Mouse (Mus musculus): Measurements from ENCODE around the gene BC052040. TPM values are rescaled to one million over a fixed set of nuclear protein-coding genes. Genes with fewer than 3 reads are reported as not detected.

BC052040 gene
- total RNA-seq, 1 experiment: 7.9 TPM

- no peak for DNase-seq (ENCODE audit: low read depth, low spot score)
- Histone ChIP-seq H3K4me3 (ENCODE audit: insufficient read depth in 1 of 2, low read depth in 1 of 2, low read length in 2 of 2, poor library complexity in 1 of 2, severe bottlenecking in 1 of 2) (no peak overlapping the region), H3K4me1 (ENCODE audit: control insufficient read depth in 2 of 2, insufficient read depth in 2 of 2, low read length in 2 of 2, poor library complexity in 1 of 2) (no peaks in the 10 kb centered on the region; a peak in 1 of 4 replicates), H3K9me3 (ENCODE audit: control insufficient read depth, insufficient read depth, low read depth, low read length) (no peaks in the 10 kb centered on the region), H3K9ac (ENCODE audit: insufficient read depth, low read depth, low read length, poor library complexity, severe bottlenecking) (no peak overlapping the region), H3K36me3 (ENCODE audit: control insufficient read depth, insufficient read depth, low read length, poor library complexity, severe bottlenecking) (no peaks in the 10 kb centered on the region), H3K27ac (ENCODE audit: insufficient read depth, low read depth, low read length, poor library complexity, severe bottlenecking) (no peak overlapping the region)
- in situ Hi-C loops (cut with MboI; ENCODE audit: low sequenced_read_pairs in 2 of 2, unreplicated experiment in 2 of 2): no loop called here
- TF ChIP-seq ZC3H11A (IDR thresholded peaks at IDR 0.05; ENCODE audit: borderline replicate concordance, low read depth, low read length) (no peak), HCFC1 (IDR thresholded peaks at IDR 0.05; ENCODE audit: borderline replicate concordance, insufficient read depth, low read length) (no peak), CHD2 (IDR thresholded peaks at IDR 0.05; ENCODE audit: low read depth, low read length) (no peak), ZNF384 (IDR thresholded peaks at IDR 0.05; ENCODE audit: low read depth, low read length) (no peak), MAFK (IDR thresholded peaks at IDR 0.05; ENCODE audit: insufficient read depth, low read depth, low read length) (no peak)
These were observed 183.2 kb downstream of the BC052040 start for GRCm38 (mm10) chr2:115764595-115765305.

GRCm38 (mm10) chr2:115769597-115770305, 188.2 kb downstream of the BC052040 start:
- no peak overlapping the region for H3K9ac ChIP-seq (ENCODE audit: insufficient read depth, low read depth, low read length, poor library complexity, severe bottlenecking)
- no peak for TF ChIP-seq MAFK (IDR thresholded peaks at IDR 0.05; ENCODE audit: insufficient read depth, low read depth, low read length)
- TF ChIP-seq HCFC1 (IDR thresholded peaks at IDR 0.05; ENCODE audit: borderline replicate concordance, insufficient read depth, low read length): no peak
- TF ChIP-seq ZC3H11A (IDR thresholded peaks at IDR 0.05; ENCODE audit: borderline replicate concordance, low read depth, low read length): no peak
- TF ChIP-seq CHD2 (IDR thresholded peaks at IDR 0.05; ENCODE audit: low read depth, low read length): no peak
- TF ChIP-seq ZNF384 (IDR thresholded peaks at IDR 0.05; ENCODE audit: low read depth, low read length): no peak
- in situ Hi-C loops (cut with MboI; ENCODE audit: low sequenced_read_pairs in 2 of 2, unreplicated experiment in 2 of 2): no loop called here
- H3K9me3 ChIP-seq (ENCODE audit: control insufficient read depth, insufficient read depth, low read depth, low read length): no peaks in the 10 kb centered on the region
- no peak for DNase-seq (ENCODE audit: low read depth, low spot score)
- H3K4me1 ChIP-seq (ENCODE audit: control insufficient read depth in 2 of 2, insufficient read depth in 2 of 2, low read length in 2 of 2, poor library complexity in 1 of 2): no peaks in the 10 kb centered on the region; a peak in 1 of 4 replicates
- no peak overlapping the region for H3K4me3 ChIP-seq (ENCODE audit: insufficient read depth in 1 of 2, low read depth in 1 of 2, low read length in 2 of 2, poor library complexity in 1 of 2, severe bottlenecking in 1 of 2)
- H3K36me3 ChIP-seq (ENCODE audit: control insufficient read depth, insufficient read depth, low read length, poor library complexity, severe bottlenecking): no peaks in the 10 kb centered on the region
- no peak overlapping the region for H3K27ac ChIP-seq (ENCODE audit: insufficient read depth, low read depth, low read length, poor library complexity, severe bottlenecking)

GRCm38 (mm10) chr2:115772709-115773108, 191.2 kb downstream of the BC052040 start:
- no peak for DNase-seq (ENCODE audit: low read depth, low spot score)
- Histone ChIP-seq H3K36me3 (ENCODE audit: control insufficient read depth, insufficient read depth, low read length, poor library complexity, severe bottlenecking) (0 out of 2 replicates have a peak, but pooled peaks cover 2% of the 10 kb centered on the region), H3K4me3 (ENCODE audit: insufficient read depth in 1 of 2, low read depth in 1 of 2, low read length in 2 of 2, poor library complexity in 1 of 2, severe bottlenecking in 1 of 2) (no peak overlapping the region), H3K27ac (ENCODE audit: insufficient read depth, low read depth, low read length, poor library complexity, severe bottlenecking) (no peak overlapping the region), H3K9ac (ENCODE audit: insufficient read depth, low read depth, low read length, poor library complexity, severe bottlenecking) (no peak overlapping the region), H3K4me1 (ENCODE audit: control insufficient read depth in 2 of 2, insufficient read depth in 2 of 2, low read length in 2 of 2, poor library complexity in 1 of 2) (no peaks in the 10 kb centered on the region), H3K9me3 (ENCODE audit: control insufficient read depth, insufficient read depth, low read depth, low read length) (no peaks in the 10 kb centered on the region)
- no peak for TF ChIP-seq MAFK (IDR thresholded peaks at IDR 0.05; ENCODE audit: insufficient read depth, low read depth, low read length)
- no peak for TF ChIP-seq ZNF384 (IDR thresholded peaks at IDR 0.05; ENCODE audit: low read depth, low read length)
- no peak for TF ChIP-seq HCFC1 (IDR thresholded peaks at IDR 0.05; ENCODE audit: borderline replicate concordance, insufficient read depth, low read length)
- TF ChIP-seq ZC3H11A (IDR thresholded peaks at IDR 0.05; ENCODE audit: borderline replicate concordance, low read depth, low read length): no peak
- TF ChIP-seq CHD2 (IDR thresholded peaks at IDR 0.05; ENCODE audit: low read depth, low read length): no peak
- in situ Hi-C loops (cut with MboI; ENCODE audit: low sequenced_read_pairs in 2 of 2, unreplicated experiment in 2 of 2): no loop called here

- Histone ChIP-seq H3K27ac (ENCODE audit: insufficient read depth, low read depth, low read length, poor library complexity, severe bottlenecking) (no peak overlapping the region), H3K36me3 (ENCODE audit: control insufficient read depth, insufficient read depth, low read length, poor library complexity, severe bottlenecking) (0 out of 2 replicates have a peak, but pooled peaks cover 2% of the 10 kb centered on the region), H3K4me3 (ENCODE audit: insufficient read depth in 1 of 2, low read depth in 1 of 2, low read length in 2 of 2, poor library complexity in 1 of 2, severe bottlenecking in 1 of 2) (no peak overlapping the region), H3K4me1 (ENCODE audit: control insufficient read depth in 2 of 2, insufficient read depth in 2 of 2, low read length in 2 of 2, poor library complexity in 1 of 2) (no peaks in the 10 kb centered on the region), H3K9me3 (ENCODE audit: control insufficient read depth, insufficient read depth, low read depth, low read length) (no peaks in the 10 kb centered on the region), H3K9ac (ENCODE audit: insufficient read depth, low read depth, low read length, poor library complexity, severe bottlenecking) (no peak overlapping the region)
- TF ChIP-seq CHD2 (IDR thresholded peaks at IDR 0.05; ENCODE audit: low read depth, low read length): no peak
- no peak for TF ChIP-seq MAFK (IDR thresholded peaks at IDR 0.05; ENCODE audit: insufficient read depth, low read depth, low read length)
- TF ChIP-seq ZC3H11A (IDR thresholded peaks at IDR 0.05; ENCODE audit: borderline replicate concordance, low read depth, low read length): no peak
- no peak for TF ChIP-seq ZNF384 (IDR thresholded peaks at IDR 0.05; ENCODE audit: low read depth, low read length)
- no peak for TF ChIP-seq HCFC1 (IDR thresholded peaks at IDR 0.05; ENCODE audit: borderline replicate concordance, insufficient read depth, low read length)
- DNase-seq (ENCODE audit: low read depth, low spot score): no peak
- in situ Hi-C loops (cut with MboI; ENCODE audit: low sequenced_read_pairs in 2 of 2, unreplicated experiment in 2 of 2): no loop called here
These were observed 192.8 kb downstream of the BC052040 start for GRCm38 (mm10) chr2:115774153-115774908.
